10 mouse cellular contexts compared by ENCODE assay signal in genomic region chr1:75290582-75290981, GRCm38 (mm10). TPM values are rescaled to one million over a fixed set of nuclear protein-coding genes. Genes with fewer than 3 reads are reported as not detected.
DNase-seq lines count a peak whose midpoint lies in the region; ATAC-seq lines count a peak whose summit lies in the region.
"Had no signal": no experiment of that assay in that cellular context is flagged by ENCODE, and none has a peak within 500 bp of the region (broad histone marks: within the 10 kb centered on the region; RNA-seq: fewer than 3 reads in every experiment).

No protein-coding gene starts in this region.

- no peak overlapping the region for H3K4me3 ChIP-seq in kidney, embryonic 15.5 days (replicated peaks)
- H3K4me3 ChIP-seq in hindbrain, embryonic 16.5 days (ENCODE audit: low read length): no peak overlapping the region
- no peak overlapping the region for H3K4me3 ChIP-seq in neural tube, embryonic 13.5 days
- H3K4me3 ChIP-seq: embryonic facial prominence, embryonic 12.5 days had no signal

- peaks cover 5% of the 10 kb centered on the region; the same call in 1 of the 2 replicates for H3K4me1 ChIP-seq in kidney, embryonic 15.5 days
- H3K4me1 ChIP-seq in hindbrain, embryonic 16.5 days (ENCODE audit: control insufficient read depth, insufficient read depth, low read depth, low read length): peaks cover 16% of the 10 kb centered on the region
- peaks cover 34% of the 10 kb centered on the region for H3K4me1 ChIP-seq in neural tube, embryonic 13.5 days (replicated peaks)

- no peak overlapping the region for H3K9ac ChIP-seq in kidney, embryonic 15.5 days
- no peak overlapping the region for H3K9ac ChIP-seq in hindbrain, embryonic 16.5 days (ENCODE audit: low read depth, low read length)
- H3K9ac ChIP-seq in neural tube, embryonic 13.5 days: no peak overlapping the region; the same call in 1 of the 2 replicates
- H3K9ac ChIP-seq: embryonic facial prominence, embryonic 12.5 days had no signal

- H3K27me3 ChIP-seq in kidney, embryonic 15.5 days: 0 out of 2 replicates have a peak, but pooled peaks cover 3% of the 10 kb centered on the region
- no peaks in the 10 kb centered on the region for H3K27me3 ChIP-seq in hindbrain, embryonic 16.5 days (replicated peaks; ENCODE audit: control insufficient read depth, insufficient read depth, low read length)
- no peaks in the 10 kb centered on the region for H3K27me3 ChIP-seq in neural tube, embryonic 13.5 days

- no peak for ATAC-seq in kidney, embryonic 15.5 days (replicated peaks; ENCODE audit: low FRiP score)
- no peak for ATAC-seq in hindbrain, embryonic 16.5 days
- ATAC-seq in neural tube, embryonic 13.5 days (ENCODE audit: low read depth): peak; percentile 25; the same call in 1 of the 2 replicates

- peak; percentile 52 for DNase-seq in kidney, postnatal 10 days
- peak; percentile 13 for DNase-seq in MEL-GATA-1-ER (ENCODE audit: extremely low read depth, low read depth)
- peak; percentile 81 for DNase-seq in cerebellum, adult 9-10 months
- DNase-seq in gastrocnemius, adult 8-10 months (ENCODE audit: low spot score in 2 of 2): no peak
- no peak for DNase-seq in spleen, postnatal 36 days (ENCODE audit: low spot score in 2 of 2)

- H3K36me3 ChIP-seq in kidney, embryonic 15.5 days: no peaks in the 10 kb centered on the region
- no peaks in the 10 kb centered on the region for H3K36me3 ChIP-seq in hindbrain, embryonic 16.5 days (ENCODE audit: control insufficient read depth, insufficient read depth, low read length)
- H3K36me3 ChIP-seq in neural tube, embryonic 13.5 days: no peaks in the 10 kb centered on the region
- H3K36me3 ChIP-seq: embryonic facial prominence, embryonic 12.5 days had no signal

- H3K9me3 ChIP-seq in kidney, embryonic 15.5 days (replicated peaks): no peaks in the 10 kb centered on the region
- H3K9me3 ChIP-seq in hindbrain, embryonic 16.5 days (ENCODE audit: control insufficient read depth, low read length): no peaks in the 10 kb centered on the region
- H3K9me3 ChIP-seq in neural tube, embryonic 13.5 days: no peaks in the 10 kb centered on the region
- H3K9me3 ChIP-seq: embryonic facial prominence, embryonic 12.5 days had no signal

- no peak overlapping the region for H3K4me2 ChIP-seq in kidney, embryonic 15.5 days
- H3K4me2 ChIP-seq in hindbrain, embryonic 16.5 days (ENCODE audit: low read length): no peak overlapping the region
- no peak overlapping the region for H3K4me2 ChIP-seq in neural tube, embryonic 13.5 days
- H3K4me2 ChIP-seq: embryonic facial prominence, embryonic 12.5 days had no signal

- H3K27ac ChIP-seq in kidney, embryonic 15.5 days: no peak overlapping the region
- peak overlapping the region; percentile 44 for H3K27ac ChIP-seq in hindbrain, embryonic 16.5 days (ENCODE audit: low read depth, low read length)
- peak overlapping the region; percentile 94 for H3K27ac ChIP-seq in neural tube, embryonic 13.5 days (replicated peaks)
- H3K27ac ChIP-seq: embryonic facial prominence, embryonic 12.5 days had no signal

RNA-seq across cellular contexts. Expression of gene Resp18, which starts 12.4 kb away (rescaled TPM):
- 1.5 and 10.1 TPM in 2 replicates for polyA plus RNA-seq in kidney, embryonic 15.5 days (2015; fragmentation: Nextera tagmentation; extraction: Ambion mirVana)
- polyA plus RNA-seq in hindbrain, embryonic 16.5 days (2015; fragmentation: Nextera tagmentation; extraction: Ambion mirVana): 251 and 327 TPM in 2 replicates
- polyA plus RNA-seq in neural tube, embryonic 13.5 days (2015; fragmentation: Nextera tagmentation; extraction: Ambion mirVana): 116 and 131 TPM in 2 replicates
- total RNA-seq in gastrocnemius, adult 8-10 months (2022): not detected

RNA-seq across cellular contexts. Expression of gene Ptprn, which starts 26.3 kb away (rescaled TPM):
- polyA plus RNA-seq in kidney, embryonic 15.5 days (2015; fragmentation: Nextera tagmentation; extraction: Ambion mirVana): 0.48 and 2.3 TPM in 2 replicates
- 36.9 and 40.6 TPM in 2 replicates for polyA plus RNA-seq in hindbrain, embryonic 16.5 days (2015; fragmentation: Nextera tagmentation; extraction: Ambion mirVana)
- 15.8 and 19.2 TPM in 2 replicates for polyA plus RNA-seq in neural tube, embryonic 13.5 days (2015; fragmentation: Nextera tagmentation; extraction: Ambion mirVana)
- under 1 TPM in 3 of 4 experiments, not detected in 1; 0.07 to 0.31 (median 0.08) TPM for total RNA-seq in gastrocnemius, adult 8-10 months (2022)

RNA-seq across cellular contexts. Expression of gene Dnpep, which starts 27.2 kb away (rescaled TPM):
- 136 and 153 TPM in 2 replicates for polyA plus RNA-seq in kidney, embryonic 15.5 days (2015; fragmentation: Nextera tagmentation; extraction: Ambion mirVana)
- 149 and 150 TPM in 2 replicates for polyA plus RNA-seq in hindbrain, embryonic 16.5 days (2015; fragmentation: Nextera tagmentation; extraction: Ambion mirVana)
- polyA plus RNA-seq in neural tube, embryonic 13.5 days (2015; fragmentation: Nextera tagmentation; extraction: Ambion mirVana): 187 and 190 TPM in 2 replicates
- total RNA-seq in gastrocnemius, adult 8-10 months (2022): 10 to 100 TPM; 38.7 to 46.5 (median 44.1) TPM

RNA-seq across cellular contexts. Expression of gene Dnajb2, which starts 54.4 kb away (rescaled TPM):
- 33.8 and 38.6 TPM in 2 replicates for polyA plus RNA-seq in kidney, embryonic 15.5 days (2015; fragmentation: Nextera tagmentation; extraction: Ambion mirVana)
- polyA plus RNA-seq in hindbrain, embryonic 16.5 days (2015; fragmentation: Nextera tagmentation; extraction: Ambion mirVana): 86.3 and 98.0 TPM in 2 replicates
- 68.2 and 73.0 TPM in 2 replicates for polyA plus RNA-seq in neural tube, embryonic 13.5 days (2015; fragmentation: Nextera tagmentation; extraction: Ambion mirVana)
- total RNA-seq in gastrocnemius, adult 8-10 months (2022): 10 to 100 TPM; 84.3 to 97.1 (median 85.1) TPM

RNA-seq across cellular contexts. Expression of gene A630095N17Rik, which starts 58.7 kb away (rescaled TPM):
- polyA plus RNA-seq in kidney, embryonic 15.5 days (2015; fragmentation: Nextera tagmentation; extraction: Ambion mirVana): not detected in 2 replicates
- polyA plus RNA-seq in hindbrain, embryonic 16.5 days (2015; fragmentation: Nextera tagmentation; extraction: Ambion mirVana): 0.26 TPM in 1 of 2 replicates, not detected in the other
- not detected in 2 replicates for polyA plus RNA-seq in neural tube, embryonic 13.5 days (2015; fragmentation: Nextera tagmentation; extraction: Ambion mirVana)
- not detected for total RNA-seq in gastrocnemius, adult 8-10 months (2022)
- total RNA-seq: layer of hippocampus, postnatal 14 days had no signal
- polyA plus RNA-seq: embryonic facial prominence, embryonic 12.5 days had no signal

Comparison
In these comparisons a context has a peak if more than half of its experiments do, and no peak if none do; other contexts are left out.
1. DNase-seq: peak in kidney, postnatal 10 days (single experiment), MEL-GATA-1-ER (single experiment) and cerebellum, adult 9-10 months (single experiment); none in gastrocnemius, adult 8-10 months (0 of 2) and spleen, postnatal 36 days (0 of 2).
2. RNA of gene Resp18, which starts 12.4 kb away (polyA plus RNA-seq): 251 to 327 TPM in hindbrain, embryonic 16.5 days and 116 to 131 TPM in neural tube, embryonic 13.5 days; 1.5 to 10.1 TPM in kidney, embryonic 15.5 days; every median in the first group is over 10 times any median in the second.